Mouse (Mus musculus) intestine, embryonic 14.5 days (tissue): ENCODE measurements around the gene Arl3. TPM values are rescaled to one million over a fixed set of nuclear protein-coding genes. Genes with fewer than 3 reads are reported as not detected.

Experiments
- ATAC-seq: fragments of 200-750 bp; cut with Nextera tagmentation; replicated peaks from 2 replicates; pipeline ENCODE4 v1.8.0; 2017; ENCODE audit warnings: low read depth, moderate number of reproducible peaks, moderate TSS enrichment, moderate library complexity; ENCODE audit not compliant: low FRiP score, low TSS enrichment
- DNase-seq: peaks from one replicate; pipeline ENCODE4 v3.0.0-alpha.2; 2018; ENCODE audit warnings: low spot score
- H3K27ac ChIP-seq: fragments of 300-500 bp; sonication (generic); 2 replicates; pipeline ENCODE4 v1.5.1; 2014; ENCODE audit warnings: low read depth, mild to moderate bottlenecking, control low read depth
- H3K27me3 ChIP-seq: fragments of 300-500 bp; sonication (generic); replicated peaks from 2 replicates; pipeline ENCODE4 v1.6.1; 2014; ENCODE audit warnings: low read length, control low read depth; ENCODE audit not compliant: control insufficient read depth, insufficient read depth
- H3K36me3 ChIP-seq: fragments of 300-500 bp; sonication (generic); 2 replicates; pipeline ENCODE4 v1.6.1; 2014; ENCODE audit warnings: low read length, control low read depth; ENCODE audit not compliant: control insufficient read depth, insufficient read depth
- H3K4me1 ChIP-seq: fragments of 300-500 bp; sonication (generic); replicated peaks from 2 replicates; pipeline ENCODE4 v1.6.1; 2014; ENCODE audit warnings: low read length, control low read depth, mixed read lengths; ENCODE audit not compliant: control insufficient read depth, insufficient read depth
- H3K4me2 ChIP-seq: fragments of 300-500 bp; sonication (generic); 2 replicates; pipeline ENCODE4 v1.6.1; 2014; ENCODE audit warnings: low read length
- H3K4me3 ChIP-seq: fragments of 300-500 bp; sonication (generic); 2 replicates; pipeline ENCODE4 v1.5.1; 2014; ENCODE audit warnings: low read depth, low read length, control low read depth, mixed read lengths
- H3K9ac ChIP-seq: fragments of 300-500 bp; sonication (generic); 2 replicates; pipeline ENCODE4 v1.6.1; 2014; ENCODE audit warnings: mild to moderate bottlenecking, low read length
- H3K9me3 ChIP-seq: fragments of 300-500 bp; sonication (generic); 2 replicates; pipeline ENCODE4 v1.6.1; 2016; ENCODE audit warnings: low read length, control low read depth; ENCODE audit not compliant: control insufficient read depth
- WGBS: fragments of 180-500 bp; shearing (Covaris S2); extraction: QIAGEN DNeasy Blood & Tissue Kit; methylation state at CpG from one replicate; pipeline ENCODE4 v1.1.7; 2014; 5-methylcytosine and 5-hydroxymethylcytosine counted together
- polyA plus RNA-seq: library from polyadenylated mRNA; unstranded; fragments of >200 nt; fragmentation: Nextera tagmentation; extraction: Ambion mirVana; gene quantifications from 2 replicates; pipeline ENCODE4 v1.2.1, GENCODE M21; 2014

The Arl3 gene
- polyA plus RNA-seq, 1 experiment from 2014 or later = 64.3 TPM

DNA sequence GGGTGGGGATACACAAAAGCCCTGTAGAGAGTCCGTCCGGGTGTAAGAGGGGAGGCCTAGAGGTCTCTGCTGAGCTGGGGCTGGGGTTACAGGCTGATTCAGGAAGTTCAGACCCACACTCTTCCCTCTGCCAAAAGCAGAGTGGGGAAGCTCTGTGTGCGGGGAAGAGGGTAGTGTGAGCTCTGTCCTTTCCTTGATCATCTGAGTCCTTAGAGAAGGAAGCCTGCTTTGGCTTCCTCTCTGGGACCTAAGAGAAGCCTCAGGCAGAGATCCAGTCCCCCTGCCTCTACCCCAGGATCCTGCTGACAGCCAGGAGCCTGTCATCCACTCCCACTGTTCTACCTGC lies 66.7 kb downstream of the Arl3 start:
- Histone ChIP-seq H3K9ac (no peak overlapping the region), H3K4me1 (peaks cover 66% of the 10 kb centered on the region), H3K27me3 (no peaks in the 10 kb centered on the region), H3K9me3 (no peaks in the 10 kb centered on the region), H3K4me2 (no peak overlapping the region), H3K4me3 (no peak overlapping the region), H3K27ac (no peak overlapping the region), H3K36me3 (peaks cover 45% of the 10 kb centered on the region)
- DNase-seq = no peak
- WGBS = 66% methylated on average over 3 of the region's 3 CpGs
- ATAC-seq = no peak

GRCm38 (mm10) chr19:46505646-46506371 lies 67.2 kb downstream of the Arl3 start:
- H3K9me3 ChIP-seq = no peaks in the 10 kb centered on the region
- no peak for DNase-seq
- no peaks in the 10 kb centered on the region for H3K27me3 ChIP-seq
- no peak overlapping the region for H3K4me3 ChIP-seq
- H3K27ac ChIP-seq = no peak overlapping the region
- no peak overlapping the region for H3K9ac ChIP-seq
- peaks cover 62% of the 10 kb centered on the region for H3K4me1 ChIP-seq
- 82% methylated on average over 8 of the region's 8 CpGs for WGBS
- peak overlapping the region; percentile 3; the same call in 1 of the 2 replicates for H3K4me2 ChIP-seq
- no peak for ATAC-seq
- peaks cover 39% of the 10 kb centered on the region for H3K36me3 ChIP-seq

DNA sequence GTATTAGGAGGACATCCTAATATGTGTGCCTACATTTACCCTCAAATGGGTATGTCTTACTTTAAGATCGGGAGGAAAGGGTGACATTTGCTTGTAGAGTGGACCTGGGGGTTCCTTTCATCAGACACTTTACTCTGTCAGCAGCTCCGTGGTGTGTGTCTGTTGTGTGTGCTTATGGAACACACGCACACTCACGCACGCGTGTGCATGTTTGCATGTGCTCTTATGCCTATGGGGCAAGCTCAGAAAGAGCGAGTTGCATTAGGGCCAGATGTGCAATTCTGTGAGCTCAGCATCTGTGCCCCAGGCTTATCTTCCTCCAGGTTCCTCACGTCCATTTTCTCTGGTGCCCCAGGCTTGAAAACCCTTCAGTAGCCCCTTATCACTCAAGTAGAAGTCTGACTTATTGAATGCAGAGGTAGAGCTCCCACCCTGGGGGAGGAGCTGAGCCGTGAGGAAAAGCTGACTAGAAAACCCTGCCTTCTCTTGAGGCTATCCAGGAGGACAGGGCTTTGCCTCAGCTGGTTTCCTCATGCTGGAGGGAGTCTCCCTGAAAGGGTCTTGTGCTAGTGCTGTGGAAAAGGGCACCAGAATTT lies 68.1 kb downstream of the Arl3 start:
- 58% methylated on average over 9 of the region's 9 CpGs for WGBS
- peaks cover 54% of the 10 kb centered on the region for H3K4me1 ChIP-seq
- ATAC-seq = no peak
- H3K4me2 ChIP-seq = peak overlapping the region; percentile 93
- no peak for DNase-seq
- H3K9me3 ChIP-seq = no peaks in the 10 kb centered on the region
- peak overlapping the region; percentile 79 for H3K9ac ChIP-seq
- H3K27ac ChIP-seq = peak overlapping the region; percentile 99
- peak overlapping the region; percentile 85 for H3K4me3 ChIP-seq
- peaks cover 32% of the 10 kb centered on the region for H3K36me3 ChIP-seq
- no peaks in the 10 kb centered on the region for H3K27me3 ChIP-seq

DNA sequence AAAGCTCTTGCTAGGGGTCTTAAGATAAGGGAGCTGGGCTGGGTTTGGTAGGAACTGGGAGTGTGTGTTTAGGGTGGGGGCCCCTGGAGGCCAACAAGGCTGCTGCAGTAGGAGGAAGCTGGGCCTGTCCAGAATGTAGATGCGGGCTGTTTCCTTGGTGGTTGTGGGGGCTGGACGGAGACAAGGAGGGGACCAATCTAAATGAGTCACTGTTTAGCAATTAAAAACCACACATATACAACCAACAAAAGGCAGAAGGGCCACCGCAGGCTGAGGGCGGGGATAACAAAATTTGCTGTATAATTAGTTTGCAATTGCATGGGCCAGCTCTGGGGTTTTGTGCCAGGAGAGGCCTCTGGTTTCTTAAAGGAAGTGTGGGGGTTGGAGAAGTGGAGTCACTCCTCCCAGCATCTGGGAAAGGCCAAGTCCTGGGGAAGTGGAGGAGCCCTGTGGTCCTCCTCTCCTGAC lies 68.9 kb downstream of the Arl3 start:
- H3K4me3 ChIP-seq = peak overlapping the region; percentile 85
- H3K4me1 ChIP-seq = peaks cover 47% of the 10 kb centered on the region
- no peak for DNase-seq
- peak overlapping the region; percentile 93 for H3K4me2 ChIP-seq
- peak overlapping the region; percentile 99 for H3K27ac ChIP-seq
- peak overlapping the region; percentile 79 for H3K9ac ChIP-seq
- WGBS = 3% methylated on average over 4 of the region's 4 CpGs
- H3K9me3 ChIP-seq = no peaks in the 10 kb centered on the region
- no peaks in the 10 kb centered on the region for H3K27me3 ChIP-seq
- H3K36me3 ChIP-seq = peaks cover 26% of the 10 kb centered on the region
- peak; percentile 13 for ATAC-seq

DNA sequence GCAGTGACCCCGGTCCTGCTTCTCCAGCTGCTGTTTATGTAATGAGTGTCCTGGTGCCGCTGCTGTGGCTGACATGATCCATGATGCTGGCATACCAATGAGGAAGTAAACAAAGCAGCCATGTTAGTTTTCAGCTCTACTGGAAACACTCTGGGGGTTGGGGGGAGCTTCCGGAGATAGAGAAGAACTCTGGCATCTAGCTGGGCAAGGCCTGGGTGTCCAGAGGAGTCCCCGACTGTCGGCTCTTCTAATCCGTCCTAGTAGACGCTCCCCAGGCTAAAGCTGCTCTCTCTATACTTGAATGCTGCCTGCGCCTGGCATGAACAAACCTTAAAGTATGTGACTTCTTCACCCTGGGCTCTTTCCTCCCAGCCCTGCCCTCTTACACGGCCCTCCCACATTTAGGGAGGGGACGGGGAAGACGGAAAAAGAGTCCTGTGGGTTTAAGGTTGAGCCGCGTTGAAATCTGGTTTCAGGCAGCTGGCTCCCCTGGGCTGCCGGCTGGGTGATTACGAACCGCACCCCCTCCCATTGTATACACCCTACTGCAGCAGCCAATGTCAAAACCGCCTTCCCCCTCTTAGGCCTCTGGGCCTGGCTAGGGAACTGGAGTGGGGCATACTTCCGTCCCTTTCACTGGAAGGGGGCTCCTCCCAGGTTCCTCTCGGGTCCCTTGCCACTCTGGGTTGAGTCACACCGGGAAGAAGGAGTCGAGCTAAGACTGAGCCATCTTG lies 69.5 kb downstream of the Arl3 start:
- Histone ChIP-seq H3K36me3 (peaks cover 25% of the 10 kb centered on the region), H3K27ac (peak overlapping the region; percentile 99), H3K4me1 (peaks cover 41% of the 10 kb centered on the region), H3K27me3 (no peaks in the 10 kb centered on the region), H3K4me3 (peak overlapping the region; percentile 85), H3K9ac (peak overlapping the region; percentile 79), H3K9me3 (no peaks in the 10 kb centered on the region), H3K4me2 (peak overlapping the region; percentile 93)
- under 1% methylated on average over 21 of the region's 21 CpGs for WGBS
- DNase-seq (peak; percentile 88), ATAC-seq (peak; percentile 37)

- Histone ChIP-seq H3K4me3 (peak overlapping the region; percentile 85), H3K27ac (peak overlapping the region; percentile 99), H3K9ac (peak overlapping the region; percentile 79), H3K4me2 (peak overlapping the region; percentile 93), H3K27me3 (no peaks in the 10 kb centered on the region), H3K9me3 (no peaks in the 10 kb centered on the region), H3K4me1 (peaks cover 33% of the 10 kb centered on the region), H3K36me3 (peaks cover 18% of the 10 kb centered on the region)
- no peak for ATAC-seq
- peak; percentile 86 for DNase-seq
- under 1% methylated on average over 48 of the region's 53 CpGs for WGBS
Observed at GRCm38 (mm10) chr19:46502471-46503166, 70.4 kb downstream of the Arl3 start.

- Histone ChIP-seq H3K9ac (peak overlapping the region; percentile 79), H3K4me1 (peaks cover 28% of the 10 kb centered on the region), H3K27ac (peak overlapping the region; percentile 99), H3K4me3 (peak overlapping the region; percentile 85), H3K4me2 (peak overlapping the region; percentile 93), H3K9me3 (no peaks in the 10 kb centered on the region), H3K36me3 (peaks cover 12% of the 10 kb centered on the region), H3K27me3 (no peaks in the 10 kb centered on the region)
- WGBS = 0% methylated on average over 25 of the region's 46 CpGs
- no peak for ATAC-seq
- peak; percentile 82 for DNase-seq
Observed at GRCm38 (mm10) chr19:46502069-46502455, 70.9 kb downstream of the Arl3 start.

DNA sequence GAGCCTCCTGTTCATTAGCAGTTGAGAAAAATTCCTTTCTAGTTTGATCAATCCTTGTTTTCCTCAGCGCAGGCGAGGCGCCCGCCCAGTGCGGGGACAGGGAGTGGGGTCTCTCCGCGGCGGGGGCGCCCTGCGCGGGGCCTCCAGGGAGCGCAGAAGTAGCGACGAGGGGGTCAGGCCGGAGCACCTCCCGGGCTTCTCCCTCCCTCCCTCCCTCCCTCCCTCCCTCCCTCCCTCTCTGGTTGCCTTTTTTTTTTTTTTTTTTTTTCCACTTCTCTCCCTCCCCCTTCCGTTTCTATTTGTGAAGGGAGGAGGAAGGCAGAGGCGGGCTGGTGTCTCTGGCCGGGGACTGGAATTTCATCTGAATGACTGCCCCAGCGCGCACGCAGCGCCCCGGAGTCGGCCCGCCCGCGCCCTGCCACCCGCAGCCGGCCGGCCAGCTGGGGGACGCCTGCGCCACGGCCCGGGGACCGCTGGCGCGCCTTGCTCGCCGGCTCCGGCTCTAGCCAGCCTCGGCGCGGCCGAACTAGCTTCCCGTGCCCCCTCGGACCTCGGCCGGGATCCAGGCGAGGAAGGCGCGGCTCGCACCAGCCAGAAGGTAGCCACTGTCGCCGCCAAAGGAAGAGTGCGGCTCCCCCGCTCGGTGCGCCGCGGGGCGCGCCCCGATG lies 71.5 kb downstream of the Arl3 start, which contains the start of gene Trim8:
Trim8 (plus strand) TSS at position 302 of the 668 bp plus-strand sequence.
- Histone ChIP-seq H3K4me2 (peak within 1 kb of the TSS; percentile 93), H3K27me3 (no peaks in the 10 kb centered on the region), H3K9me3 (no peaks in the 10 kb centered on the region), H3K36me3 (peaks cover 8% of the 10 kb centered on the region), H3K27ac (peak within 1 kb of the TSS; percentile 99), H3K4me1 (peaks cover 23% of the 10 kb centered on the region), H3K4me3 (peak within 1 kb of the TSS; percentile 85), H3K9ac (peak within 1 kb of the TSS; percentile 79)
- peak; percentile 44 for ATAC-seq
- DNase-seq = peak; percentile 92
- 0% methylated on average over 35 of the region's 64 CpGs for WGBS
